Mouse (Mus musculus): Measurements from ENCODE around the gene Slc5a11.

Gene Slc5a11

DNA sequence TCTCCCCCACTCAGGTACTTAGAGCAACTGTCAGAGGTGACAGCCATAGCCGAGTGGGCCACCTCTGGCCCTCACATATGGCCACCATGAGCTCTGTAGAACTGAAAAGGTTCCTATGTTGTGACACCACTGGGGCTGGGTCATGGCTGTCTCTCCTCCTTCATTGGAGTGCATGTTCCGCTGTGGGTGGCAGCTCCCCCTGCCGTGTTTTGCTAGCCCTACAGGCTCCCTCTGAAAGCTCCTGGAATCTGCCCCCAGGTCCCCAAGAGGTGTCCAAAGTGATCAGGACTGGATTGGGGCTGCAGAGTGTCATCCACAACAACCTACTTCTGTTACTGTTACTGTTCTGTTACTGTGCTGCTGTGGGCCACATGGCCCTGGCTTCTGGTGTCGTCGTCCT, 2.3 kb upstream of the Slc5a11 start:
- no peak for DNase-seq (ENCODE audit: low read depth, low spot score)

DNA sequence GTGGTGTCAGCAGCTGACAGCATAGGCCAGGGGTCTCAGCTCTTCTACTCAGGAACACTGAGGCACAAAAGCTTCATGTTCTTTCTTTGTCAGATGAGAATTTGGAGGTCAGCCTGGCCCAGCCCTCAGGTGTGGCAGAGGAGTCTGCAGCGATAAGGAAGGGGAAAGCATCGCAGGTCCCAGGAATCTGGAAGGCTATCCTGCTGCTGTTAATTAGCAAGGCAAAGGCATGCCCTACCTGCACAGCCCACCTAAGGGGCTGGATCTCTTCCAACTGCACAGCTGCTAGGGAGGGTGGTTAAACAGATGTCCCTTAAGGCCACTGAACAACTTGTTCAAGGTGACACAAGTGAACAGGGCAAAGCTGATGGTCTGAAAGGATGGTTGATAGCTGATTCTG, 558 bp downstream of the Slc5a11 start:
- no peak for DNase-seq (ENCODE audit: low read depth, low spot score)

- DNase-seq (ENCODE audit: low read depth, low spot score) = no peak
Observed at GRCm38 (mm10) chr7:123217448-123218354, 3.1 kb downstream of the Slc5a11 start.

- DNase-seq (ENCODE audit: low read depth, low spot score) = no peak
Observed at GRCm38 (mm10) chr7:123218620-123219019, 4.0 kb downstream of the Slc5a11 start.

DNA sequence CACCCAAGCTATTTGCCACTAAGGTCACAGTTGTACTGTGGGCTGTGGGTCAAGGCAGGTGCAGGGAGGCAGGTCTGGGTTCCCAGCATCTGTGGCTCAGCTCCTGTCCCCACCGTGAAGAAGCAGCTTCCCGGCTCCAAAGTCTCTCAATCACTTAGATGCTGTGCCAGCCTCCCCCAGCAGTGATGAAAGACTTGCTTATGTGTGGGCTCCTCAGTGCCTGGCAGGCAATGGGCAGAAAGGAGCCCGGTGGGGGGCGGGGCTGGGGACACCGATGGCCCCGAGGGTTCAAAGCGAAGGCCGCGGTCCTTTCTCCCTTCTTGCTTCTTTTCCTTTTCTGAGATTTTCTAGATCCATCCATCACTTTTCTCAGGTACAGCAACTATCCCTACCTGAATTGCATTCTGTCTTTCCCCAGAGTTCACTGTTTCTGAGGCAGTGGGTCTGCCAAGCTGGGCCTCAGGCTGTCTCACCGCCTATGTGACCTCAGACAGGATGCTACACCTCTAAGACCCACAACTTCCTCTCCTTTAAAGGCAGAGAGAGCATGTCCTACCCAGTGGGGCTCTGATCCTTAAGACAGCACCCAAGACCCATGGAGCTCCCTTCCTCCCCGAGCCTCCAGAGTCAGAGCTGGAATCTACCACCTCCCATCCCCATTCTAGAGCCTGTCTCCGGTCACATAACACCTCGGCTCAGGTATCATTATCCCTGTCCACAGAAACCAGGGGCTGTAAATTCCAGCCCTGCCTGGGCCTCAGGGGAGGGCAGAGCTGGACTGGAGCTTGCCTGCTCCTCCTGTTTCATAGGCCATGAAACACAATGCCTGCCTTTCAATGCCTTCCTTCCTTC, 5.4 kb downstream of the Slc5a11 start:
- no peak for DNase-seq (ENCODE audit: low read depth, low spot score)

- DNase-seq (ENCODE audit: low read depth, low spot score) = no peak
Observed at GRCm38 (mm10) chr7:123220633-123220942, 6.0 kb downstream of the Slc5a11 start.

DNA sequence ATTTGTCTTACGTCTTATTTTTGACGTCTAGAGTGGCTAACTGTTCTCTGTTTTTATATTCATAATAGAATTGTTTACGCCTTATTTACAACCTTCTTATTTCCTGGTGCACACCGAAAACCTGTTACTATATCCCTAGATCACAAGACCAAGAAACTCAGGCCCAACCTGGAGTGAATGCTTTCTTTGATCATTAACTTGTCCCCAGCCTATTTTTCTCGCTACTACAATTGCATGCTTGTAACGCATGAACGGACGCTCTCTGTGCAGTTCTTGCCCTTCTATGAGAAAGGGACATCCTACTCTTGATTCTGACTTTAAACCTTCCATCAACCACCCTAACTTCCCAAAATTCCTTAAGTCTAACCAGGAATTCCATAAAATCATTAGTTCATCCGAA, 9.5 kb downstream of the Slc5a11 start:
- no peak for DNase-seq (ENCODE audit: low read depth, low spot score)

DNA sequence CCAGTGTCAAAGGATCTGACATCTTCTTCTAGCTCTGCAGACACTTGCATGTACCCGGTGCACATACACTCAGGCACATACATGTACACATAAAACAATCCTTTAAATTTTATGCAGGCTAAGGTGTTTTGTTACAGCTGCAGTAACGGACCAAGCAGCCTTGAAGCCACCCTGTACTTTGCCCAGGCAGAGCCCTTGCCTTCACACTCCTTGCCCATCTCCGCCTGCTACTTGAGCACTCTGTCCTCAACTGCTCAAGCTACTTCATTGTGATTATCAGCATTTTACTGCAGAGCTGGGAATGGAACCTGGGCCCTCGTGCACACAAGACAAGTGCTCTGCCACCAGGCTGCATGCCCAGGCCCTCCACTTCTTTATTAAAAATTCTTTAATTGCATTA, 10.6 kb downstream of the Slc5a11 start:
- no peak for DNase-seq (ENCODE audit: low read depth, low spot score)

- no peak for DNase-seq (ENCODE audit: low read depth, low spot score)
Observed at GRCm38 (mm10) chr7:123235449-123235848, 20.9 kb downstream of the Slc5a11 start.

- DNase-seq (ENCODE audit: low read depth, low spot score) = no peak
Observed at GRCm38 (mm10) chr7:123238621-123239020, 24.0 kb downstream of the Slc5a11 start.

DNA sequence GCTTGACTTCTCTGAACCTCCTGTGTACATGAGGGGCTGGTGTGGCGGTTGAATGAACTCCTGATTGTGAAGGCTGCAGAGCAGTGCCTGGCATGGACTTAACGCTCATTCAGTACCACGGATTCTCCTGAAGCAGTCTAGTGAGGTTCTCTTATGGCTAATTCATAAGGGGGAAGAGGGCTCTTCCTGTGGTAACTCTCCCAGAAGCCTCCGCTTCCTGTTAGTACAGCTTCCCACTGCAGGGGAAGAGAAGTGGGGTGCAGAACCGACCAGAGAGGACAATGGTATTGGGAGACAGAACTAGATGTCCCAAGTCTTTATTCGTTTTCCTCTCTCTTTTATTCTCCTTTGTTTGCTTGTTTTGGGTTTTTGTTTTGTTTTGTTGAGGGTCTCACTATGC, 25.5 kb downstream of the Slc5a11 start:
- DNase-seq (ENCODE audit: low read depth, low spot score) = no peak

GRCm38 (mm10) chr7:123242241-123242640, 27.7 kb downstream of the Slc5a11 start:
- no peak for DNase-seq (ENCODE audit: low read depth, low spot score)

DNA sequence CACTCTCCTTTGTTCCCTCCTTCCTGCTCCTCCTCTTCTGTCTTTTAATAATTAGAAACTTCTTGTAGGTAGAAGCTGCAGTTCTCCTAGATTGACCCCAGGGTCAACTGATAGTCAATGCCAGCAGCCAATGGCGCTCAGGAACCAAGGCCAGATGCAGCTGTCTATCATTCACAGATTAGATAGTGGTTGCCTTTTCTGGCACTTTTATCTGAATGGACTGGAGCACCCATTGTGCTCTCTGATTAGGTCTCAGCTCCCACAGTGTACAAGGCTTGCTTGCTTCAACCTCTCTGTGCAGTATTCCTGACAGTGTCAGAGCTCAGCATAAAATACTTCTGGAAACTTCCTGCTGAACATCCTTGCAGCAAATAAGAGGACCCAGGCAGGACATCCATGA, 30.3 kb downstream of the Slc5a11 start:
- no peak for DNase-seq (ENCODE audit: low read depth, low spot score)

GRCm38 (mm10) chr7:123246504-123247084, 32.0 kb downstream of the Slc5a11 start:
- no peak for DNase-seq (ENCODE audit: low read depth, low spot score)

GRCm38 (mm10) chr7:123248166-123248565, 33.6 kb downstream of the Slc5a11 start:
- DNase-seq (ENCODE audit: low read depth, low spot score) = no peak

- no peak for DNase-seq (ENCODE audit: low read depth, low spot score)
Observed at GRCm38 (mm10) chr7:123251343-123251742, 36.8 kb downstream of the Slc5a11 start.

DNA sequence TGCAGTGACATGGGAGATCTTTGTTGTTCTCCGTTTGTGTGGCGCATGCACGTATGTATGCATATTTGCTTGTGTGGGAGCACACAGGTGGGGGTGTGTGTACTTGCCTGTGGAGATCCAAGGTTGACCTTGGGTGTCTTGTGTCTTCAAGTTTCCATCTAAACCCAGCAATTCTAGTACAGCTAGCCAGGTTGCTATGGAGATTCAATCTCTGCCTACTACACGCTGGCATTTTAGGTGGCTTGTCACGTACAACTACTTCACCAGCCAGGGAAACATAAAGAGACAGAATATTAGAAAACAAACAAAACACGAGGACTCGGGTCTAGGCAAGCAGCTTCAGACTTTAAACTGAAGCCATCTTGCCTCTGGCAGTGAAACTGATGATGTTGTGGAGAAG, 38.8 kb downstream of the Slc5a11 start:
- DNase-seq (ENCODE audit: low read depth, low spot score) = no peak

- DNase-seq (ENCODE audit: low read depth, low spot score) = no peak
Observed at GRCm38 (mm10) chr7:123254196-123254970, 39.8 kb downstream of the Slc5a11 start.

GRCm38 (mm10) chr7:123258103-123258502, 43.5 kb downstream of the Slc5a11 start:
- DNase-seq (ENCODE audit: low read depth, low spot score) = no peak

DNA sequence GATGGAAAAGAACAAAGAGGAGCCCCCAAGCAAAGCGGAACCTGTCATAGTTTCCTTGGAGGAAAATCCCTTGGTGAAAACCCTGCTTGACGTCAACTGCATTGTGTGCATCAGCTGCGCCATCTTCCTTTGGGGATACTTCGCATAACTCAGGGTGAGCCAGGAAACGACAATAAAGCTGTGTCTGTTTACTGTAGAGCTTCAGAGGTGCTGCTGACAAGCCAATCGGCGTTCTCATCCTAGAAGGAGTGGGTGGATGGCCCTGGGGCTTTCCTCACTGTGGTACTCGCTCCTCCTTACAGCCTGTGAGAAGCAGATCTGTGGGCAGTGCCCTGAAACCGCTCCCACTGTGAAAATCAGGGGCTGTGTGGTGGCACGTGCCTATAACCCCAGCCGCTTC, 58.5 kb downstream of the Slc5a11 start:
- no peak for DNase-seq (ENCODE audit: low read depth, low spot score)

DNA sequence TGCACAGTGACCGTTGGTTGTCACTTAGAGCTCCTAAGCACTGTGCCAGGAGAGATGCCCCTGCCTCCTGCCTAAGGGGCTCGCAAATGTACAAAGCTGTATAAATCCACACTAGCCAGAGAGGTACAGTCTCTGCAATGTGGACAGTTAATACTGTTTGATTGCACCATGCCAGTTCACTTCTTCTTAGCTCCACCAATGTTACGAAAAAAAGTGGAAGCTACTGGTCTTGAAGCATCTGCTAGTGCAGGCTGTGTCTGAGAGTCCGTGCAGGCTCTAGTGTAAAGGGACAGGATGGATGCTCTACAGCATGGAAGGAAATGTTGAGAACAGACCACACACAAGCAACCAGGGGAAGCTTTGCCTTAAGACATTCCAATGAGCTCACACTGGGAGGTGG, 62.0 kb downstream of the Slc5a11 start:
- DNase-seq (ENCODE audit: low read depth, low spot score) = no peak

- no peak for DNase-seq (ENCODE audit: low read depth, low spot score)
Observed at GRCm38 (mm10) chr7:123279797-123280196, 65.2 kb downstream of the Slc5a11 start.
